Mouse (Mus musculus) mesoderm, embryonic 11.5 days (tissue): Measurements from ENCODE around the gene Vmn1r166.
"Not testable (repeated sequence)": the region's sequence is repeated elsewhere in the genome, so short reads cannot be mapped to it uniquely, and the experiment has no call there.

ENCODE experiments used
- DNase-seq: peaks from one replicate; pipeline ENCODE4 v3.0.0-alpha.2; 2012; ENCODE audit warnings: low read depth, low spot score

Gene Vmn1r166

DNA sequence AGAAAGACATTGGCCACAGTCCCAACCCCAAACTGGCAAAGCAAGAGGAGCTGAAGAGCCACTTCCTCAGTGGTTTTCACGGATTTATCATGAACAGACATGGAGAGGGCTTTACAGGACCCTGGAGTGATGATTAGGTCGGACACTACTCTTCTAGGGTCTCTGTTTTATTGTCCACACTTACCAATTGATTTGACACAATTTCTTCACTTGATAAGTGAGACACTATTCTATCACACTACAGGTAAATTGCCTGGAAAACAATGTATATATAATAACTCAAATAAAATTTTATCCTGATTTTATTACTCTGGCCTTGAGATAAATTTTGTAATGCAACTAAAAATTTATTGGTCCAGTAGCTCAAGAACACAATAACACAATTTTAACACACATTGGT is at the start of gene Vmn1r166:
Gene Vmn1r166, minus strand, starts transcription at position 101 of the 400 bp plus-strand sequence.
- DNase-seq, result not testable (repeated sequence)

DNA sequence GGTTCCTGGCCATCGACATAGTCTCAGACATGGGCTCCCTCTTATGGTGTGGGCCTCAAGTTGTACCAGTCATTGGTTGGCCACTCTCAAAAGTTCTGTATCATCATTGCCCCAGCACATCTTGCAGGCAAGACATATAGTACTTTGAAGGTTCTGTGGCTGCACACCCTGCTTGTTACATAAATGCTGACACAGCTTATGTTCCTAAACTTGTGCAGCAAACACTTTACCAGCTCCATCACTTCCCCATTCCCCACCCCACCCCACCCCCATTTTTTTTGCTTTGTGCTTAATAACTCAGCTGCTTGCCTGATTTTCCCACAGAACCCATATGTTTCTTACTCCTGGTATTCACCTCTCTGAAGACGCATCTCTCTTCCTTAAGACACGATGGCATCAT is 49.4 kb upstream of the Vmn1r166 start, which contains the start of gene Nlrp4e:
Gene Nlrp4e, plus strand, starts transcription at position 301 of the 400 bp plus-strand sequence.
- DNase-seq, result not testable (repeated sequence)

DNA sequence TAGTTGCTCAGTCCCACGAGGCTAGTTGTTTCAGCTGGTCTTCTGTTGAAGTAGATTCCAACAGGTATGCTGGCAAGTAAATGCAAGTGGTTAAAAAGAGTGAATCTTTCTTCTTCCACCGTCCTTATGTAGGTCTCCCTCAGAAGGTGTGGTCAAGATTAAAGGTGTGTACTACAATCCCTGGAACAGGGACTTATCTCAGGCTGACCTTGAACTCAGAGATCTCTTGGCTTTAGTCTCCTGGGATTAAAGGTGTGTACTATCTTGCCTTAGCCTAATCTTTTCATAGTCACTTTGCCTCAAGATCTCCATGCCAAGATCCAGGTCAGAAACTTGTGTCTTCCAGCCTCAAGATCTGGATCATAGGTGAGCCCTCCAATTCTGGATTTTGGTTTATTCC is 27.3 kb upstream of the Vmn1r166 start, which contains the start of gene Gm6902:
Gene Gm6902, minus strand, starts transcription at position 101 of the 400 bp plus-strand sequence.
- DNase-seq, result not testable (repeated sequence)

DNA sequence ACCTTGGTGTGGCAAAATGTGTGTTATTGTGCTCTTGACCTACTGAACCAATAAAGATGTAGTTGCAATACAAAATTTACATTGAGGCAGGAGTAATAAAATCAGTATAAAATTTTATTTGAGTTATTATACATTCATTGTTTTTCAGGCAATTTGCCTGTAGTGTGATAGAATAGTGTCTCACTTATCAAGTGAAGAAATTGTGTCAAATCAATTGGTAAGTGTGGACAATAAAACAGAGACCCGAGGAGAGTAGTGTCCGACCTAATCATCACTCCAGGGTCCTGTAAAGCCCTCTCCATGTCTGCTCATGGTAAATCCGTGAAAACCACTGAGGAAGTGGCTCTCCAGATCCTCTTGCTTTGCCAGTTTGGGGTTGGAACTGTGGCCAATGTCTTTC is 34.5 kb downstream of the Vmn1r166 start, which contains the start of gene Vmn1r165:
Gene Vmn1r165, plus strand, starts transcription at position 301 of the 400 bp plus-strand sequence.
- DNase-seq, result not testable (repeated sequence)
